Mouse (Mus musculus) layer of hippocampus, adult 11-12 months (tissue): ENCODE results near the gene Arhgef15.
"Not testable (repeated sequence)": the region's sequence is repeated elsewhere in the genome, so short reads cannot be mapped to it uniquely, and the experiment has no call there.

ENCODE experiments used
- DNase-seq: peaks from one replicate; pipeline ENCODE4 v3.0.0; 2022; ENCODE audit warnings: low spot score

Gene Arhgef15

DNA sequence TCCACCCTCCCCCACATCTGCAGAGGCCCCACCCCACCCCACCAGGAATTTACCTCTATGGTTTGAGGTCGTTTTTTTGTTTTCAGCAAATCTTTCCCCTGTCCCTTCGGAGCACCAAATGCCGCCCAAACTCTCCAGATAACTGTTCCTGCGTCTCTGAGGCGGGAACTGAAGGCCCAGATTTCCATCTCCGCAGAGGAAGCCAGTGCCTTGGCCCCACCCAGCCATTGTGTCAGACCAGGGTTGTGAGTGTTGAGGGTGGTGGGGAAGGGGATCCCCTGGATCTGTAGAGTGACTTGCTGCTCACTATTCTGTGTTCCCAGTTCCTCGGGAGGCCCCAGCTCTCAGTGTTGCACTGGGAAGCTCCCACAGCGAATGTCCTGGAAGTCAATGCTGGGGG is at the start of gene Arhgef15:
TSS of gene Arhgef15 (minus strand) at position 173 of the 400 bp plus-strand sequence.
- no peak for DNase-seq

DNA sequence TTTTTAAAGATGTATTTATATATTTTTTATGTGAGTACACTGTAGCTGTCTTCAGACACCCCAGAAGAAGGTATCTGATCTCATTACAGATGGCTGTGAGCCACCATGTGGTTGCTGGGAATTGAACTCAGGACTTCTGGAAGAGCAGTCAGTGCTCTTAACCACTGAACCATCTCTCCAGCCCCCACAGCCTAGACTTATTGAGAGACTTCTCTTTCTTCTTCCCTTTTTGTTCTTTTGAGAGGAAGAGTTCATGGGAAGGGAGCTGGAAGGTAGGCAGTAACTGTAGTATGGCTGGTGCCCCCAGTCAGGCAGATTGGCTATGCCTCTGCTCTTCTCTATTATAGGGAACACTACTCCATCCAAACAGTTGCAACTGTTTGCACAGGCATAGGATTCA is 49.3 kb upstream of the Arhgef15 start:
- not testable (repeated sequence) for DNase-seq

DNA sequence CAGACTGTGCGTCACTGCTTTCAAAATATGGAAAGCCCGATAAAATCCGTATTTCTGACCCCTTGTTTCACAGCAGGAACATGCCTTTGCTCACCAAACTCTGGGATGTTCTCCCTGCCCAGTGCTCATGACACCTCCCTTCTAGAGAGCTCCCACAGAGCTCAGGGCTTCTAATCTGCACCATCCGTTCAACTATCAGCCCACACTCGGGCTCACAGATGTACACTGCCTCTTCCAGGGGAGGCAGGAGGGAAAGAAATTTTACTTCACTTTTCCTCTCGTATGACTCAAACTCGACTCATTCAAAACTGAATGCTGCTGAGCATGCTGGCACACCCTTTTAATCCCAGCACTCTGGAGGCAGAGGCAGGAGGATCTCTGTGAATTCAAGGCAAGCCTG is 47.9 kb upstream of the Arhgef15 start:
- no peak for DNase-seq

DNA sequence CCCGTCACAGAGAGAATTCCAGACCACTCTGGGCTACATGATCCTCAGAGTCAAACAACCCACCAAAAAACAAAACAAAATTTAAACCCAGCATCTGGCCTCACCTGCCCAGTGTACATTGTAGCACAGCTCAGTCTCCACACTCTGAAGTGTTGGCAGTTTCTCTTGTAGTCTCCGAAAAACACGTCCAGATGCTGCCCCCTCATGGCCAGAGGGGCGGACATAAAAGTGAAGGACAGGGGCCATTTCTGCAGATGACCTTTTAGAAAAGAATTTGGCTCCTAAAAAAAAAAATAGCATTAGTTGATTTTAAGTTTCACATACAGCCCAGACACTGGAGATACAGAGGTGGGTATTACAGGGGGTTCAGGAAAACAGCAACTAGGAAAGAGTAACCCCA is 46.3 kb upstream of the Arhgef15 start:
- no peak for DNase-seq

DNA sequence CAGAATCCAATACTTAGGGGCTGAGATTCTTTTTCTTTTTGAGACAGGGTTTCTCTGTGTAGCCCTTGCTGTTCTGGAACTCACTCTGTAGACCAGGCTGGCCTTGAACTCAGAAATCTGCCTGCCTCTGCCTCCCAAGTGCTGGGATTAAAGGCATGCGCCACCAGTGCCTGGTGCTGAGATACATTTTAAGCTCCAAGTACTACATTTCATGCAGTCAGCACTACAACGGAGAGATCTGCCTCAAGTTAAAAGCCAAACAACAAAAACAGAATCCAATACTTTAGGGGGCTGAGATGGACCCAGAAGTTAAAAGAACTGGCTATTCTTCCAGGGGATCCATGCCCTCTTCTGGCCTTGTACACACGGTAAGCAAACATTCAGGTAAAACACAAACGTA is 45.5 kb upstream of the Arhgef15 start:
- DNase-seq = not testable (repeated sequence)

DNA sequence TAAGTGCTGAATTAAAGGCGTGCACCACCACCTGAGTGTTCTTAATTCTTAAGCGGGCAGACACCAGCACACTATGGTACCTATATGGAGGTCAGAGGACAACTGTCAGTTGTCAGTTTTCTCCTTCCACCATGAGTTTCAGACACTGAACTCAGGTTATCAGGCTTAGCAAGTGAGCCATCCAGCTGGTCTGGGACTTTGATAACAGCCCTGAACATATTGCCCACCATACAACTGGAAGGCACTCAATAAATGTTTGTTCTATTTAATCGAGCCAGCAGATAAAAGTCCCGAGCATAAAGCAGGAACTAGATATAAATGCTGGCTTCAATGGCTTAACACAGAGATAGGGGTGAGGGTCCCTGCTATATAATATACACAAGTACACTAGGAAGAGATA is 39.8 kb upstream of the Arhgef15 start:
- DNase-seq = no peak

DNA sequence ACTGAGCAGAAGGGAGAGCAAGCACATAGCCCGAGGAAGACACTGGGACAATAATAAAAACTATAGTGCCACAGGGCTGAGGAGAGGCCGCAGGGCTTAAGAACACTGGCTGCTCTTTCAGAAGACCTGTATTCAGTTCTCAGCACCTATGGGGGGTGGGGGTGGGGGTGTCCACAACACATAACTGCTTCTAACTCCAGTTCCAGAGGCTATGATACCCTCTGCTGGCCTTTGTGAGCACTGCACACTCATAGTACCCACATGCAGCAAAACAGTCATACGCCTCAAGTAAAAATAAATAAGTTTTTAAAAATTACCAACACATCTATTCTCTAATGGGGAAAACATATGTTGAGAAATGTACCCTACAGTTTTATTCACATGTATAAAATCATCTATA is 37.1 kb upstream of the Arhgef15 start:
- DNase-seq = no peak

DNA sequence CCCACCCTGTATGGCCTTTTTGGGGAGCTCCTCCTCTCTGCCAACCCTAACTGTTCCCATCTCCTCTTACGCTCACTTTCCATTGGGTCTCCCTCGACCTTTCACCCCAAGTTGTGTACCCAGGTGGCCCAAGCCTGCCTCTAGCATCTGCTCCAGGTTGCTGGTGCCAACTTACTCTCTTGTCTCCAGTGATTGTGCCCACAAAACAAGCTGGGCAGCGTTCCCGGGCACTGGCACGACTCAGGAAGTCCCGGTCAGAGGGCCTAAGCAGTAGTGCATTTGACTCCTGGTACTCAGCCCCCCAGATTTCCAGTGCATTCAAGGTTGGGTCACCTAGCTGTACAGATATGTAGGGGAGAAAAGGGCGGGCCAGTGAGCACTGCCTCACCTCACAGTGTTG is 35.8 kb upstream of the Arhgef15 start:
- DNase-seq = no peak

DNA sequence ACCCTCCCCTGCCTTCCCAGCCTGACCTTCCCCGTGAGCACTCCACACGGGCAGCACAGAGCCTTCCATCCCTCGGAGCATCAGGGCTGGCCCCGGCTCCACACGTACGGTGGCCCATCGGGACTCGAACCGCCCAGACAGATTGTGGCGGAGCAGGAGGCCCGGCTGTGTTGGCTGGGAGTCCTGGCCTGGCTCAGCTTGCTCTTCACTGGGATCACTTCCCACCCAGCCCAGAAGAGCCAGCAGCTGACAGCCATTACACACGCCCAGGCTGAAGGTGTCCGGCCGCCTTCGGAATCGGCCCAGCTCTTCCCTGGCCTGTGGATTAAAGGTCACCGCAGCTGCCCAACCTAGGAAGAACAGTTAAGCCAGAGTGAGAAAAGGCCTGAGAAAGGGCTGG is 31.1 kb upstream of the Arhgef15 start:
- no peak for DNase-seq

DNA sequence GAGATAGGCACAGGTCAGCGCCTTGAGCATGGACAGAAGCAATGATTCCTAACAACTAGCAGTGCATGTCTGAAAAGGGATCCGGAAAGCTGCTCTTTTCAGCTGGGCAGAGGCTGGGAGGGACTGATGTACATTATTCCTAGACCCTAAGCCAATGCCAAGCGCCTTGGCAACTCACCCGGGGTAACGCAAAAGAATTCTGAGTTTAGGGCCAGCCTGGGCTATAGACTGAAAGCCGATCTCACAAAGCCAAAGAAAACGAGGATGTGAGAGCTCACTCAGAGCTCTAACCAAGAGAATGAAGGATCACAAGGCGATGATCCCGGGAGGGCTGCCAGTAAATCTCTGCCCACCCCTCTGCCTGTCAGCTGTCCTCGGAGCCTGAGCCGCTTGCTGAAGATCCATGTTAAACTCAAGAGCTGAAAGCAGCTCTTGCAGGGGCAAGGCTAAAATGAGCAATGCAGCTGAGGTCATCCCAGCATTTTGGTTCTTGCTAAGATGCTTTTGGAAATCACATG is 30.1 kb upstream of the Arhgef15 start:
- no peak for DNase-seq

DNA sequence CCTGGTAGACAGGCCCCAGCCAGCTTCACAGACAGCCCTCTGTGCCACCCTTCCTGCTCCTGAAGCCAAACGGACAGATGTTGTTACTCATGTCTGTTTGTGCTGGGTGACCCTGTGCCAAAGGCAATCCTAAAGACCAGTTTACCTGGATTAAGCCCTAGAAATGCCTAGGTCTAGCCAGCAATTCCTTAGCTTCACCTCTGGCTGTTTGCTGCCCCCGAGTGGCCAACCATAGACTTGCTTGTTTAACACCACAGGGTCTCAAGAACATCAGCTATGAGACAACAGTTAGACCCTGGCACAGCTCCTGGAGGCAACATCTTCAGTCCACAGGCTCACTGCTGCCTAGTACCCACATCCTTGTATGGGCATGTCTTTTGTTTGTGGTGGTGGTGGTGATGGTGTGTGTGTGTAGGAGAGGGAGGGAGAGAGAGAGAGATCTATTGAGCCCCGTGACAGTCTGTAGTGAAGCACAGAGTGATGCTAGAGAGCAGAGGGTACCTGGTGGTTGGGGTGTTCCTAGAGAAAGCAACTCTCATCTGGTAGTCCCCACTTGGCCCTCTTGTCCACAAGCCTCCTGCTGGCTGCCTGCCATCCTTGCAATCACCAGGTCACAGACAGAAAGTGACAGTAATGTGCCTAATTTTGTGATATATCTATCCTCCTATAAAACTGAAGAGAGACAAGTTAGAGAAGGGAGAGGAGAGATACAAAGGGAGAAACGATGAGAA is 25.5 kb upstream of the Arhgef15 start:
- DNase-seq = peak; percentile 71

DNA sequence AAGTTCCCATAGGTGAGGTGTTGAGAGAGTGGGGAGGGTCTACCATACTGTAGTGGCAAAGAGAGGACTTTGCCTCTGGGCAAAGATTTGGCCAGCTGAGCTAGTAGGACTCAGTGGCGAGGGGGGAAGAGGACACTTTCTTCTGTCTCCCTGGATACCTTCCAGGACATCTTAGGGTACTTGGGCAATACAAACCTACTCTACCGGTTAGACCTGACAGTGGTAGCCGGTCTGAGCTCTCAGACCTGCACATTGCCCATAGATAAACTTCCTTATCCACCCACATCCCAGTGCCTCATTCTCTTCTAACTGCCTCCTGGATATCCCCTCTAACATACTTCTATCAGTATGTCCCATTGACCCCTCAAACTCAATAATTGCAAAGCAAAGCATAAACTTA is 23.6 kb upstream of the Arhgef15 start:
- no peak for DNase-seq

DNA sequence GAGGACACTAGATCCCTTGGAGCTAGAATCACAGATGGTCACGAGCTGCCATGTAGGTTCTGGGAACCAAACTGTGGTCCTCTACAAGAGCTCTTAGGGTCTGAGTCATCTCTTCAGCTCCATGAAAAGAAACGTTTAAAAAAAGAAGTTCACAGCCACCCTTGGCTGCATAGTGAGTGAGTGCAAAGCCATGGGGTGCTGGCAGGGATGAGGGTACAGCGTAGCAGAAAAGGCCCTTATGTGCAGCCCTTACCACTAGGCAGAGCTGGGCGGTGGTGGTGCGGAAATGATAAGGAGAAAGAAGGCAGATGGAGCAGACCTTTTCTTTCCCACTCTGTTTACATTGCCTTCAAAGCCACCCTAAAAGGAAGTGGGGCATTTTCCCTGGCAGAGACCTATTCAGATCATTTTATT is 22.0 kb upstream of the Arhgef15 start:
- DNase-seq = no peak

DNA sequence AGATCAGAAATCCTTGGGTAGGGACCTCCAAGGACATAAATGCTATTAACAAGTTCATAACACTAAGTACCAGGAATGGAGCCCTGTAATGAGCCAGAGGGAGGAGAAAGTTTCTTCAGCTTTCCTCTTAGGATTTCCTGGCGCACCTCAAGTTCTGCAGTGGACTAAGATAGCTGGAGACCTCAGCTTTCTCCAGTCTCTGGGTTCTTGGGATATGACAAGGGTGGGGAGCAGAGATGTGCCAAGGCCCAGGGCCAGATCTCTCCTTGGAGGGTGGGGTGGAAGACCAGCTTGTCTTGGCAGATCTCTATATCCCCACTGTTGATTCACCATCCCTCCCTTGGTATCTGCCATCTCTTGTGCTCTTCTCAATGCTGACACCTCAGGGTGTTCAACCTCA is 18.3 kb upstream of the Arhgef15 start:
- DNase-seq = no peak

DNA sequence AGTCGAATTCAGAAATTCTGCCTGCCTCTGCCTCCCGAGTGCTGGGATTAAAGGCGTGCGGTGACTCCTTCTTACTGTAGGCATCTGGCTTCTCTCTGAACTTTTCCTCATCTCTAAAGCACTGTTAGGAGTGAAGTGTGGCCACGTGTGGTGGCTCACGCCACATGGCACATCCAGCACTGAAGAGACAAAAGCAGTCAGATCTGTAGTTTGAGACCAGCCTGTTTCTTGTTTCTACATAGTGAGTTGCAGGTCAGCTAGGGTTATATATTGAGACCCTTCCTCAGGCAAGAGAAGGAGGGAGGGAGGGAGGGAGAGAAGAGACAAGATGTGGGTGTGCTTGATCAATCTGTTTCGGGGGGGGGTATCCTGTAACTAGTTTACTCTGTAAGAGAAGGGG is 17.8 kb upstream of the Arhgef15 start, which contains the start of gene Rangrf:
TSS of gene Rangrf (minus strand) at position 101 of the 400 bp plus-strand sequence.
- DNase-seq = no peak

DNA sequence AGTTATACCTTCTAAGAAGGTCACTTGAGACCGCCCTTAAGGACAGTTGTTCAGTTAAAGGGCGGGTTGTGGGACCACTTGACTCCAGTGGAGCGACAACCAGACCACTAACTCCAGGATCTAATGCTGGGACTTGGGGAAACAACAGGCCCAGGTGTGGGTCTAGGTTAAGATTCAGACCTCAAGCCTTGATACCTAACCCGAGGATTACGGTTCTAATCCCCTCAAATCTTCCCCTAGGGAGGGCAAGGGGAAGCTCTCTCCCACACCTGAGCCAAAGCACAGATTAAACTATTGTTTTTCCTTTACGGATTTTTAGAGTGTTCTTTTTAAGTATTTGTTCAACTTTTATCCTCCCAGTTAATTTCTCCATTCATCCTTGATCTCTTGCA is 16.8 kb upstream of the Arhgef15 start:
- no peak for DNase-seq

DNA sequence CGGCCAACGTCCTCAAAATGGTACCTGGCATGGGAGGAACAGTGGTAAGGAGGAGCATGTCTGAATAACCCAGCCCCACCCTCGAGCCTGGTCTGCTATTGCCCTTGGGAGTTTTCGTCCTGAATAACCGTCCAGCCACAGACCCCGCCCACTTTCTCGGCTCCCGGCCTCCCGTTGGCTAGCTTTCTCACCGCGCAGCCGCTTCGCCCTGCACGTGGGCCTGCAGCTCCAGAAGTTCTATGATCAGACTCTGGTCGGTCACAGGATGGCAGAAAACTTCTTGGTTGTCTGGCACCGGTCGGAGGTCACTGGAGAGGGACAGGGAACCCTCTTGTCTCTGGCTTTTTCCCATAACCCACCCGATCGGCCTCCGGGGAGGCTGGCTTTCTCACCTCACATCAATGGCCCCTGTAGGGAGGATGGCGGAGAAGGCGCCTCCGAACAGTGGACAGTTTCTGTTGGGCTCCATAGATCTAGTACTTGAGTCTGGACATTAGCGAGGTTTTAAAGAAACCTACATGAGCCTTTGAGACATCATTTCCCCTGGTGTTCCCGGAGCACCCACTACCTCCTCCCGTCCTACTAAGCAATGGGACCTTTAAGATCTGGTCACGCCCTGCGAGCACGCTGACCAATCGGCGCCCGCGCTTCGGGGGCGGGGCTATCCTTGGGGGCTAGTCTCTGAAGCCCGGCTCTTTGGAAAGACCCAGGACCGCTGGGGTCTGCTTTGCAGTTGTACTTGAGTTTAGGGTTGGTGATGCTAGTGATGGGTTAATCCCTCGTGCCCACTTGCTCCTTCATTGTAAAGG is 16.2 kb upstream of the Arhgef15 start:
- DNase-seq = peak; percentile 84

DNA sequence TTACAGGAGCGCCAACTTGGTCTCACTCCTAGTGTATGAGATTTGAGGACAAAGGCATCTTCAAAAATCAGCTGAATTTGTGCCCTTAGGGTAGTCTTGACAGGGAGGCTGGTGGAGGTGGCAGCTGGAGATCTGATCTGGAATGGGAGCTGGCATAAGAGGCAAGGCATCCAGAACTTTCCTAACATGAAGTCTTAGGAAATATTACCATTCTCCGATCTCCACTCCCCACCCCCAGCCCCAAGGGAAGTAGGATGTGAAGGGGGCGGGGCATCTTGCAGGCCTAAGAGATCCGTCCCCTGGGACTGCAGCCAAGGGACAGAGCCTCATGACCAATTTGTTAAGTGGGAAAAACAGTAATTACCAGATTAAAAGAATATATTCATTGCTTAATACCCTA is 13.0 kb upstream of the Arhgef15 start:
- no peak for DNase-seq

DNA sequence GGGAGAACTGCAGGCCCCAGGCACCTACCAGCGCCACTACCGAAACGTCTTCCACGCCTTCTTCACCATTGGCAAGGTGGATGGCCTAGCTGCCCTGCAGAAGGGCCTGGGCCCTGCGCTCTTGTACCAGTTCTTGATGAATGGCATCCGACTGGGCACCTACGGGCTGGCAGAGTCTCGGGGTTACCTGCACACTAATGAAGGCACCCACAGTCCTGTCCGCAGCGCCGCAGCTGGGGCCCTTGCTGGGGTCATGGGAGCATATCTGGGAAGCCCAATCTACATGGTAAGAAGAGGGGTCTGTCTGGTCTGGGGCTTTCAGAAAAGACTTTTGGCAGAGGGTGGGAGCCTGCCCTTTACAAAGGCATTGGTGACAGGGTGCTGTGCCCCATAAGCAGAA is 11.5 kb upstream of the Arhgef15 start:
- DNase-seq = no peak

DNA sequence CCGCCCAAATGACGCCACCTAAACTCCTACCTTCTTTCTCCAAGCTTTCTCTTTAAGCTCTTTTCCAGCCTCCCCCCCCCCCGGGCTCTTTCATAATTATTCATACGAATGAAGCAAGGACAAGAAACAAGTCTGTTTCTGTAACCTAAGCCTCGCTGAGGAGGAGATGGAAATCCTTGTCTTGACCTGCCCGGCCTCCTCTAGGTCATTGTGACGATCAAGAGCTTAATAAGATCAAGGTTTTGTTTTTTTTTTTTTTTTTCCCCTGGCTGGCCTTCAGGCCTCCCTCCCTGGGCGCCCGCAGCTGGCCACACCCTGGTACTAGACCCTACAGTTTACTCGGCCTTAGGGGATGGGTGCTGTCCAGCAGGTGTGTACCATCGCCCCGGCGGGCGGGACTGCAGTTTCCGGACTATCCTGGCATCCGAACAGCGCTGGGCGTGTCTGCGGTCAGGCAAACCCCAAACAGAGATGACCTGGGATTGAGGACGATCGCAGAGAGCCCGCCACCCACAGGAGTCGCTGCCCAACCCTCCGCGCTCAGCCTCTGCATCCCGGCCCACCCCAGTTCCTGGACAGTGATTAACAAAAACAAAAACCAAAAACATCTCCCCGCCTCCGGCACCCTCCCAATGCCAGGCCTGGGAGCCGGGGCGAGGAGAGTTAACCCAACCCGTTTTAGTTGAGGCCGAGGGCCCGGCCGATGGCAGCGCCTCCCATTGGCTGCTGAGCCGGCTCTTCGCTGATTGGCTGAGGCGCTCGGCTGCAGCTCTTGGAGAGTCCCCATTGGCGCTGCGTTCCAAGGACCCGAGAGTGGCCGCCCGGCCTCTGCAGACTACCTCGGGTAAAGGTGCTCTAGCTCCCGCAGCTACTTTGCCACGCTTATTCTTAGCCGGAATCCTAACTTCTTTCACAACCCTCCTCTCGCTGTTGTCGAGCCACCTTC is 10.3 kb upstream of the Arhgef15 start, which contains the start of gene Slc25a35:
TSS of gene Slc25a35 (plus strand) at position 795 of the 946 bp plus-strand sequence.
- DNase-seq = peak; percentile 89

DNA sequence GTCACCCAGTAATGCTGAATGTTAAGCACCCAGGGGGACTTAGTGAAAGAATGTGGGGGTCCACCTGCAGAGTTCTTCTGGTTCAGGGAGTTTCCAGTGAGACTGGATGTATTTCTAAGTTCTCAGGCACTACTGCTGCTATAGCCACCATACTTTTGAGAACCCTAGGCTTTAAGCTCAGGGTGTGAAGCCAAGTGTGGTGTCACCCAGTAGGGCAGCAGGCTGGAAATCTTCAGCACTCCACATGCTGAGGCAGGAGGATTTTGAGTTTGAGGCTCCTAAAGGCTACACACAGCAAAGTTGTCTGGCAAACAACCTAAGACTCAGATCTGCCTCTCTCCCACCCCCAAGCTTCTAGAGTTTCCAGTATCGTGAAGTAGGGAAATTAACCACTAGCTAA is 9.3 kb upstream of the Arhgef15 start:
- DNase-seq = no peak

DNA sequence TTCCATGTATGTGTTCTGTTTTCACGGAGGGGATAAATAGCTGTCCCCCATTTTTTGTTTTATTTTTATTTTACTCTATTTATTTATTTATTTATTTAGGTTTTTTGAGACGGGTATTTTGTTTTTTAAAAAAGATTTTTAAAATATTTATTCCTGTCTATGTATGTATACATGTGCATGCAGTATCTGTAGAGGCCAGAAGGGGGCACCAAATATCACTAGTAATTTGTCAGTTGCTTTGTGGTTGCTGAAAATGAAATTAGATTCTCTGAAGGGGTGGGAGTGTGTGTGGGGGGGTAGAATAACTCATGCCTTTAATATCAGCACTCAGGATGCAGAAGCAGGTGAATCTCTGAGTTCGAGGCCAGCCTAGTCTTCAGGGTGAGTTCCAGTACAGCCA is 8.6 kb upstream of the Arhgef15 start:
- peak; percentile 72 for DNase-seq
